Mouse (Mus musculus) kidney, embryonic 14.5 days (tissue): ENCODE measurements around the gene Chrnb1. TPM values are rescaled to one million over a fixed set of nuclear protein-coding genes. Genes with fewer than 3 reads are reported as not detected.

Experiments
- ATAC-seq: fragments of 200-750 bp; cut with Nextera tagmentation; 2 replicates; pipeline ENCODE4 v1.8.0; 2017; ENCODE audit warnings: moderate number of reproducible peaks, mild to moderate bottlenecking, moderate TSS enrichment, moderate library complexity; ENCODE audit not compliant: low FRiP score, low TSS enrichment
- H3K27ac ChIP-seq: fragments of 300-500 bp; sonication (generic); 2 replicates; pipeline ENCODE4 v1.5.1; 2014; ENCODE audit warnings: low read depth, mild to moderate bottlenecking, low read length, moderate library complexity, mixed read lengths
- H3K27me3 ChIP-seq: fragments of 300-500 bp; sonication (generic); 2 replicates; pipeline ENCODE4 v1.6.1; 2014; ENCODE audit warnings: mild to moderate bottlenecking, low read length; ENCODE audit not compliant: control insufficient read depth, insufficient read depth
- H3K36me3 ChIP-seq: fragments of 300-500 bp; sonication (generic); 2 replicates; pipeline ENCODE4 v1.6.1; 2014; ENCODE audit warnings: low read length, mixed read lengths; ENCODE audit not compliant: control insufficient read depth, insufficient read depth
- H3K4me1 ChIP-seq: fragments of 300-500 bp; sonication (generic); 2 replicates; pipeline ENCODE4 v1.6.1; 2014; ENCODE audit warnings: low read length, mixed read lengths; ENCODE audit not compliant: control insufficient read depth, insufficient read depth
- H3K4me2 ChIP-seq: fragments of 300-500 bp; sonication (generic); replicated peaks from 2 replicates; pipeline ENCODE4 v1.6.1; 2014; ENCODE audit warnings: low read depth, mild to moderate bottlenecking, low read length
- H3K4me3 ChIP-seq: fragments of 300-500 bp; sonication (generic); 2 replicates; pipeline ENCODE4 v1.5.1; 2014; ENCODE audit warnings: mild to moderate bottlenecking, low read length
- H3K9ac ChIP-seq: fragments of 300-500 bp; sonication (generic); 2 replicates; pipeline ENCODE4 v1.6.1; 2014; ENCODE audit warnings: low read depth, mild to moderate bottlenecking, low read length, moderate library complexity
- H3K9me3 ChIP-seq: fragments of 300-500 bp; sonication (generic); 2 replicates; pipeline ENCODE4 v1.6.1; 2016; ENCODE audit warnings: low read length; ENCODE audit not compliant: control insufficient read depth
- WGBS: fragments of 180-500 bp; shearing (Covaris S2); extraction: QIAGEN DNeasy Blood & Tissue Kit; methylation state at CpG from one replicate; pipeline ENCODE4 v1.1.7; 2014; 5-methylcytosine and 5-hydroxymethylcytosine counted together
- polyA plus RNA-seq: library from polyadenylated mRNA; unstranded; fragments of >200 nt; fragmentation: Nextera tagmentation; extraction: Ambion mirVana; gene quantifications from 2 replicates; pipeline ENCODE4 v1.2.1, GENCODE M21; 2014

Chrnb1 gene
- polyA plus RNA-seq, result 4.6 and 6.5 TPM in 2 replicates

DNA sequence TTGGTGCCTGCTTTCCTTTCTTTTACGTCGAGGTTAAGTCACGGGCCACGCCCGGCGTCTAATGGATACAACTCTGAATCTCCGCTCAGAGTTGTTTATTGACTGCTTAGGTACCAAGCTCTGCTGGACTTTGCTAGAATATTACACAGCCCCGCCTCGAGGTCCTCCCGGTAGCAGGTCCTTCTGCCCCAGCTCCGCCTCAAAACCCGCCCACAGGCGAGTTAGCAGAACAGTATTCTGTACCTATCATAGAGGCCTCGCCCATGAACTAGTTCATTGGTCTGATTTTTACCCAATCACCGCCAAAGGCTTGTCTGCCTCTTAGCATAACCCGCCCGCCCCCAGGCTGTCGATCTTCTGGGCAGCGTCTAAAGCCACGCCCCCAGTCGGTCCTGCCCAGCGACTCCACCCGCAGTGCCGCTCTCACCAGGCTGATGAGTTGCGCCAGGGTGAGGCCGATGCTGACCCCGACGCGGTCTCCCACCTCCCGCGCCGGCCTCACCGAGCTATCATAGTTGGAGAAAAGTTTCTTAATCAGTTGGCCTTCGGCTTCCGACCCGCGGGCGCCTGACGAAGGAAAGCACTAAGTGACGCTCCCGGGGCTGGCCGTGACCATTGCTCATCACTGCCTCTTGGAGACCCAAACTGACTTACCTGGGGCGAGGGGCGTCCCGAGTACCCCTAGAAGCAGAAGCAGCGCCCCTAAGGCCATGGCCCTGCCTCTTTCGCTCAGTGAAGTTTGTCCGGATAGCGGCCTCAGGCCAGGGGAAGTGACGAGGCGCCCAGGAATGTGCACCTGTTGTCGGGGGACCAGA lies at the start of gene Chrnb1:
Gene Chrnb1 (minus strand): TSS at position 776 of the 815 bp plus-strand sequence.
- peaks cover 10% of the 10 kb centered on the region for H3K27me3 ChIP-seq
- WGBS, result 2% methylated on average over 52 of the region's 52 CpGs
- H3K9ac ChIP-seq, result peak within 1 kb of the TSS; percentile 62
- no peaks in the 10 kb centered on the region for H3K9me3 ChIP-seq
- H3K4me2 ChIP-seq, result peak within 1 kb of the TSS; percentile 94
- H3K27ac ChIP-seq, result peak within 1 kb of the TSS; percentile 42; the same call in 1 of the 2 replicates
- peak; percentile 95 for ATAC-seq
- peaks cover 13% of the 10 kb centered on the region for H3K4me1 ChIP-seq
- peak within 1 kb of the TSS; percentile 54 for H3K4me3 ChIP-seq
- no peaks in the 10 kb centered on the region for H3K36me3 ChIP-seq

DNA sequence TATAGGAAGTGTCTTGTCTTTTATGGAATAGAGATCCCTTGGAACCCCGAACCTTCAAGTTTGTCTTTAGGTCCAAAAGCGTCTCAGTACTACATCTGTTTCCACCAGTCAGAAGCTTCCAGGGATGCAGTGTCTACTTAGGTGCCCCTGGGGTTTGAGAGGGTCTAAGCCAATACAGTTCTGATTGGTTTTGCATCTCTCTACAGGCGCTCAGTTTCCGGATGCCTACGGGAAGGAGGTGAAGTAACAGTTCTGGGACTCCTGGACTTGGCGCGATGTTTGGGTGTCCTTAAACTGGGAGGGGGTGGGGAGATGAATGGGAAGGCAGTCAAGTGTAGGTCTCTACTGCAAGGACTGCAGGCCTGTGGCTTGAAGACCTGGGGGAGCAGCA lies 43.0 kb upstream of the Chrnb1 start:
- Histone ChIP-seq H3K27ac (peak overlapping the region; percentile 83), H3K4me2 (peak overlapping the region; percentile 98), H3K27me3 (0 out of 2 replicates have a peak, but pooled peaks cover 2% of the 10 kb centered on the region), H3K9ac (peak overlapping the region; percentile 63), H3K36me3 (no peaks in the 10 kb centered on the region), H3K4me3 (peak overlapping the region; percentile 73), H3K4me1 (peaks cover 42% of the 10 kb centered on the region), H3K9me3 (no peaks in the 10 kb centered on the region)
- WGBS, result 2% methylated on average over 7 of the region's 7 CpGs
- no peak for ATAC-seq

DNA sequence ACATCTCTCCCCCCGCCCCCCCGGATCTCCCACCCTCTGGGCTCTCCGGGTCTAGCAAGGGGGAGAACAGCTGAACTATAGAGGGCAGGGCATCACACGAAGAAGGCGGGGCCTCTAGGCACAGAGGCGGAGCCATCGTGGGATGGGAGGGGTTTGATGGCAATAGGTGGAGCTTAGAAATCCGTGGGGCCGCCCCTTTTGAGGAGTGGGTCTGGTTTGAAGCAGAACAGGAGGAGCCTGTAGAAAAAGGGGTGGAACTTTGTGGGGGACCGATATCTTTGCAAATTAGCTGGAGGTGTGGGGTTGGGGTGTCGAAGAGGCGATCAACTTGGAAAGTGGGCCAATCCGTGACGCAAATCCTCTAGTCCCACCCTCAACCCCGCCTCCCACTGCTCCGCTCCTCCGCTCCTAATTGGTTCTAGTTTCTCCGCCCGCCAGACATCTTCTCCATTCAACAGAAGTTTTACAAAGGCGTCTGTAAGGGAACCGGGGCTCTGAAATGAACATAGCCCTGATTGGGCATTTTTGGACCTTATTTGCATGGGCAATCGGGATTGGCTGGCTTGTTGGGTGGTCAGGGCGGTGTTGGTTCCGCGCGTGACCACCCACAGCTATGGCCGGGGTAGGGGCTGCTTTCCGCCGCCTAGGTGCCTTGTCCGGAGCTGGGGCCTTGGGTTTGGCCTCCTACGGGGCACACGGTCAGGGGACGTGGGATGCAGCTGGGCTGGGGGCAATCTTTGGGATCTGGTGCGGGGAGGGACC lies 42.4 kb upstream of the Chrnb1 start, which contains the start of gene Tmem256:
Gene Tmem256 (plus strand): TSS at position 563 of the 762 bp plus-strand sequence.
- H3K9ac ChIP-seq, result peak within 1 kb of the TSS; percentile 79
- ATAC-seq, result peak; percentile 90
- peak within 1 kb of the TSS; percentile 83 for H3K27ac ChIP-seq
- peaks cover 4% of the 10 kb centered on the region; the same call in 1 of the 2 replicates for H3K36me3 ChIP-seq
- H3K27me3 ChIP-seq, result 0 out of 2 replicates have a peak, but pooled peaks cover 2% of the 10 kb centered on the region
- under 1% methylated on average over 34 of the region's 34 CpGs for WGBS
- H3K4me2 ChIP-seq, result peak within 1 kb of the TSS; percentile 98
- H3K4me1 ChIP-seq, result peaks cover 46% of the 10 kb centered on the region
- peak within 1 kb of the TSS; percentile 73 for H3K4me3 ChIP-seq
- H3K9me3 ChIP-seq, result no peaks in the 10 kb centered on the region

DNA sequence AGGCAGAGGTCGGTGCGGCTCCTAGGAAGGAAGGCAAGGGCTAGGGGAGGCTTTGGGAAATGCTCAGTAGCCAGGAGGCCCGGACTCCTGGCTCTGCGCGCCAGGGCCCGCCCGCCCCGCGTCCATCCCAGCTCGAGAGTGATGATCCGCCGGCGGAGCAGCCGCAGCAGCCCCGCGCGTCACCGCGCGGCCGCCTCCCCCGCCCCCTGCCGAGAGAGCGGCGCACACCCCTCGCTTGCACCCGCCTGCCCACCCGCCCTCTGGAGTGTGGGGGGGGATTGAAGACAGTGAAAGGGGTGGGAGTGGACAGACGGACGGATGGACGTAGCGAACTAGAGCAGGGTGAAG lies 41.8 kb upstream of the Chrnb1 start, which contains the start of gene Nlgn2:
Gene Nlgn2 (minus strand): TSS at position 181 of the 348 bp plus-strand sequence.
- Histone ChIP-seq H3K4me2 (peak within 1 kb of the TSS; percentile 98), H3K27ac (peak within 1 kb of the TSS; percentile 83), H3K4me3 (peak within 1 kb of the TSS; percentile 73), H3K36me3 (peaks cover 10% of the 10 kb centered on the region; the same call in 1 of the 2 replicates), H3K4me1 (peaks cover 46% of the 10 kb centered on the region), H3K9me3 (no peaks in the 10 kb centered on the region), H3K27me3 (0 out of 2 replicates have a peak, but pooled peaks cover 2% of the 10 kb centered on the region), H3K9ac (peak within 1 kb of the TSS; percentile 79)
- 0% methylated on average over 24 of the region's 32 CpGs for WGBS
- ATAC-seq, result no peak

DNA sequence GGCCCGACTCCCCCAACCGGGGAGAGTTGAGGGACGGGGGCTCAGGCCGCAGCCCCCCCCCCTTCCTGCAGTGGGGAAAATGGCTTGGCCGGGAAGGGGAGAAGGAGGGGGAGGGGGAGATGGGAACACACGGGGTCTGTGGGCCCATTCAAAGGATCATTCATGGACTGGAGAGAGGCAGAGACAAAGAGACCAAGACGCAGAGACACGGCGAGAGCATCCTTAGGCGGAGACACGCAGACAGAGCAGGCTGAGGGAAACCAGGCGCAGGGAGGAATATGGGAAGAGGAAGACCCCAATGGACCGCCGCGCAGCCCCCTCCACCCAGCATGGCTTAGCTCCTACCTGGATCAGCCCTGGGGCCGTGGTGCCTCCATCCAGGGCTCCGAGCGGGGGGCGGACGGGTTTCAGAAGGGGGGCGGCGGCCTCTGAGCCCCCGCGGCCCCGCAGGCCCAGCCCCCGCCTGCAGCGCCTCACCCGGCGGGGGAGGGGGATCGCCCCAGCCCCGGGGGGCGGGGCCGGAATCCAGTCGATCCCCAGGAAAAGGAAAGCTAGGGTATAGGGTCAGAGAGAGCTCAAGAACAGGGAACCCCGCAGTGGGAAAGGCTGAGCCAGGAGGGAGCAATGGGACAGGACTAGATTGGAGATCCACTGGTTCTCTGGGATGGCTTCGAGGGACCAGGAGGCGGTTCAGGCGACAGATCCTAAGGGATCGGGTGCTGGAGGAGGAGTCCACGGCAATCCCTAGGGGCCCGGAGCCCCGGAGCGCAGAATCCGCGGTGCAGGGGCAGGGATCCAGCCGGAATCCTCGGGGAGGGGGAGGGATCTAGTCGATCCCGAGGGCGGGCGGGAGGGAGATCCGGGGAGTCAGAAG lies 41.2 kb upstream of the Chrnb1 start:
- Histone ChIP-seq H3K4me3 (peak overlapping the region; percentile 73), H3K4me2 (peak overlapping the region; percentile 98), H3K36me3 (peaks cover 11% of the 10 kb centered on the region; the same call in 1 of the 2 replicates), H3K9me3 (no peaks in the 10 kb centered on the region), H3K9ac (peak overlapping the region; percentile 79), H3K4me1 (peaks cover 46% of the 10 kb centered on the region), H3K27me3 (0 out of 2 replicates have a peak, but pooled peaks cover 2% of the 10 kb centered on the region), H3K27ac (peak overlapping the region; percentile 79)
- WGBS, result under 1% methylated on average over 39 of the region's 52 CpGs
- ATAC-seq, result 0 out of 2 replicates have a peak, but pooled peaks have one; percentile 4

DNA sequence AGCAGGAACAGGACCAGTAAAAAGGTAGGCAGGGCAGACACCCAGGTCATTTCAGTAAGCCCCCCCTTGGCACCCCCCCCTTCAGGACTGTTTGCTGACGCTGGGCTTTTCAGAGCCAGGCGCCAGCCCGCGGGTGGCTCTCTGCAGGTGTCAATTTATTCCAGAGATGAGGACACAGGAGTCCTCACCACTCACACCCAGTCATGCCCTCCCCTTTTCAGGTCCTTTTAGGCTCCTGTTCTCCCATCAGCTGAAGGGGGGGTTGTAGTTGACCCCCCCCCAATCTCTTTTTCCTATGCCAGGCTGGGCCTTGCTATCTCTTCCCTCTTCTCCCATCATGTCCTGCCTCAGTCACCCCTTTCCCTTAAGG lies 40.2 kb upstream of the Chrnb1 start:
- Histone ChIP-seq H3K4me1 (peaks cover 46% of the 10 kb centered on the region), H3K36me3 (peaks cover 17% of the 10 kb centered on the region; the same call in 1 of the 2 replicates), H3K9me3 (no peaks in the 10 kb centered on the region), H3K27me3 (0 out of 2 replicates have a peak, but pooled peaks cover 2% of the 10 kb centered on the region), H3K9ac (peak overlapping the region; percentile 79; the same call in 1 of the 2 replicates), H3K27ac (no peak overlapping the region), H3K4me2 (peak overlapping the region; percentile 98), H3K4me3 (peak overlapping the region; percentile 73)
- no peak for ATAC-seq
- WGBS, result 20% methylated on average over 4 of the region's 4 CpGs

DNA sequence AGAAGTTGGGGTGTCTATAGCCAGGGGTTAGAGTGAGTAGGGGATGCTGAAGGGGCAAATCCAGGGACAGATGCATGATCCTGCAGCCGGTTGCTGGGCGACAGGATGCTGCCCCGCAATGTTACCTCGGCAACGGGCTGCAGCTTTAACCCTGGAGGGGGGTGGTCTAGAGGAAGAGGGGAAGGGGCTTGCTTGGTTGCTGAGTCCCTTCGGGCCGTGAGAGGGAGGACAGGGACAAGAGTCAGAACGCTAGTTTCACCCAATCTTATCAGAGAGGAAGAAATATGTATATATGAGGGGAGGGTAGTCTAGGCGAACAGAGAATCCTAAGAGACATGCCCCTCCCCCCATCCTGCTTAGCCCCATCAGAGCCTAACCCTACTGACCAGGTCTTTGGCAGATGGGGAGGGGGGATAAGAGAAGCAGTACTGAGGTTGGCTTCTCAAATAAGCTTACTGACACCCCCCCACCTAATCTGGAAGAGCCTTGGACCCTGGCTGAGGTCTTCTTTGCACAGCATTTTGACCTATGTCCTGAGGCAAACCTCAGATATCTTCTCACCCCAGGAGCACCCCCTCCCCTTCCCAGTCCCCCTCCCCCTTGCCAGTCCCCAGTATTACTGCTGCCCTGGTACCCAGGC lies 39.7 kb upstream of the Chrnb1 start:
- Histone ChIP-seq H3K9ac (peak overlapping the region; percentile 2; the same call in 1 of the 2 replicates), H3K4me3 (peak overlapping the region; percentile 73), H3K4me1 (peaks cover 46% of the 10 kb centered on the region), H3K9me3 (no peaks in the 10 kb centered on the region), H3K27ac (no peak overlapping the region), H3K4me2 (peak overlapping the region; percentile 98), H3K36me3 (peaks cover 17% of the 10 kb centered on the region; the same call in 1 of the 2 replicates), H3K27me3 (0 out of 2 replicates have a peak, but pooled peaks cover 2% of the 10 kb centered on the region)
- 5% methylated on average over 9 of the region's 9 CpGs for WGBS
- ATAC-seq, result no peak
